Mouse (Mus musculus) skeletal muscle tissue, adult 2 months (tissue): ENCODE results near the gene St5.

Source experiments
- DNase-seq: peaks from one replicate; pipeline ENCODE4 v3.0.0-alpha.2; 2012; ENCODE audit warnings: low read depth, low spot score

The St5 gene

DNA sequence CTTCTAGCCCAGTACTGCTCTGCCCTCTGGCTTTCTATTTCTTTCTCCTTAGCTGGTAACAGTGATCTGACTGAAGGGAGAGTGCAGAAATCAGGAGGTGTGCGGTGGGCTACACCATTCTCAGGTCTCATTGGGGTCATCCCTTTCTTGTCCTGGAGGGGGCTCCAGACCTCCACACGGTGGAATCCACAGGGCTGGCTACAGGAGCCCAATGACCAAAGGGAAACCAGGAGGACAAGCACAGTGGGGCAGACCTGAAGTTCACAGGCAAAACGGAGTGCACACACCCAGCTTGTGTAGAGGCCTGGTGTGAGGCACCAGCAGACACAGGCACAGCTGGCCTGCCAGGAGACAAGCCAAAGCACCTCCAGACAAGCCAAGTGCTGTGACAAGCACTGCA, 175.0 kb downstream of the St5 start:
- peak; percentile 39 for DNase-seq

DNA sequence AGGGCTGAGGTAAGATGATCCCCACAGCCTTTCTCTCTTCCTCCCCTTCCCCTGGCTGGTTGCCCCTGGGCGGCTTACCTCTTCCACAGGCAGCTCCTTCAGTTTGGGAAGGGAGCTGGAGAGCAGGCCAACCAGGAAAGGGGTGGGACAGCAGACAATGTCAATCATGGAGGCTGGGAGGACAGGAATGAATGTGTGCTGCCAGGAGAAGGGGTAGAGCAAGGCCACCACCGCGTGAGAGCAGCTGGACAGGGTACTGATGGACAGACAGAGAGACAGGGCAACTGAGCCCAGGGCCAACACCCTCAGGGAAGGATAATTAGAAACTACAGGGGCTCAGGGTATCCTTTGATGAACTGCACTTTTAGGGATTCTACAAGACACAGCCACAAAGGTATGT, 175.9 kb downstream of the St5 start:
- no peak for DNase-seq

DNA sequence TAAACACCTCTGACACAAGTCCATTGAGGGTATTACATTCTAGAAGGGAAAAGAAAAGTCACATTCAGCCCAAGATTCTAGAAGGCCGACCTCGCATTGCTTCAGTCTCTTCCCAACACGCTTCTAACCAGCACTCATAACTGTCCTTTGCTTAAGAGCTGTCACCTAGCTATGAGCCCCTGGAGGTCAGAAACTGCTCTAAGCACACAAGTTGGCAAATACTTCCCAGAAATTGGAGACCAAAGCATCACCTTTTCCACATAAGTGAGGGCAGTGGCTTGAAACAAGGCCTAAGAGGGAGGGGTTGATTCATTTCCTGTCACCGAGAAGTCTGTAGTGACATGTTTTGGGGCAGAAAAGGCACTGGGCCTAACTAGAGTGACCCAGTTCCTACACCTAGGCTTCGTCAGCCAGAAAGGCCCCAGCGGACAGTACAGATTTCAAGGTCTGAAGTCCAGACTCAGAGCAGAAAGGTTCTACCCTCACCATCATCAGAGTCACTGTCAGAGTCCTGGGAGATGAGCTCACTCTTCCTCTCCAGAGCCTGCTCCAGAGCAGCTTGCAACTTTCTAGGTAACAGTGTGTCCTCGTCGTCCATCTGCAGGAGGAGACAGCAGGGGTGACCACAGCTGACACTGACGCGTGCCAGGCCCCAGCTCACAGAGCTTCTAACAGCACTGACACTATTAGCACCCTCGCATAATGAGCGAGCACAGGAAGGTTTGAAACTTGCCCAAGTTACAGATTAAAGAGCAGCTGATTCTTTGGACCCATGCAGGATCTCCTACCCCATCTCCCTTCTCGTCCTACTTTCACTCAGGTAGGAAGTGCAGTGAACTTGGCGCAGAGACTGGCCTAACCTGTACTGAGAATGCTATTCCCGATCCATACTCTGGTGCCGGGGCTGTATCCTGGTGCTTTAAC, 177.4 kb downstream of the St5 start:
- no peak for DNase-seq

DNA sequence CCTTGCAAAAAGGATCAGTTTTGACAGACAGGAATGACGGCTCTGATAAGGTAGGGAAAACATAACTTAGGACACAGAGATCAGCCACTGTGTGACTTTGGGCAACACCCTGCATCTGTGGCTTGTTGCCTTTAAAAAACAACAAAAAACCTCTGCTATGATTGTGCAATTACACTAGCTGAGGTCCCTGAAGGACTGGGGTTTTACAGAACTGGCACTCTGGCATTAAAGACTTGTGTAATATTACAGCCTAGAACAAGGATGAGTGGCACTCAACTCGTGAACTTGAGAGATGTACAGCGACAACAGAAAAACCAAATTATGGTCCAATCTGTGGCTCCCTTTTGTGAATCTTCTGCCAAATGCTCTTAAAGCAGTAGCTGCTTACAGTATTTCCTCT, 178.6 kb downstream of the St5 start:
- no peak for DNase-seq

DNA sequence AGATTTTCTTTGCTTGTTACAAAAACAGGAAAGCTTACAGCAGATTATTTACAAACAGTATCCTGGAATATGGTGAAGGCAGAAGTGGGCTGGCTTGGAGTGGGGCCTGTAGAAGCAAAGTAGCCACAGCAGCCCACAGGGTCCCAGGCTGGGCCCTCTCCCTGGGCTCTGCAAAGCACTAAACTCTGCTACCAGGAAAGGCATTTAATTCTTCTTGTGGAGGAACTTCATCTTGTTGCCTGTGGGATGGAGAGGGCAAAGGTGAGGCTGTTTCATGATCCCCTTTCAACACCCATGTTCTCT, 179.0 kb downstream of the St5 start:
- DNase-seq: no peak

DNA sequence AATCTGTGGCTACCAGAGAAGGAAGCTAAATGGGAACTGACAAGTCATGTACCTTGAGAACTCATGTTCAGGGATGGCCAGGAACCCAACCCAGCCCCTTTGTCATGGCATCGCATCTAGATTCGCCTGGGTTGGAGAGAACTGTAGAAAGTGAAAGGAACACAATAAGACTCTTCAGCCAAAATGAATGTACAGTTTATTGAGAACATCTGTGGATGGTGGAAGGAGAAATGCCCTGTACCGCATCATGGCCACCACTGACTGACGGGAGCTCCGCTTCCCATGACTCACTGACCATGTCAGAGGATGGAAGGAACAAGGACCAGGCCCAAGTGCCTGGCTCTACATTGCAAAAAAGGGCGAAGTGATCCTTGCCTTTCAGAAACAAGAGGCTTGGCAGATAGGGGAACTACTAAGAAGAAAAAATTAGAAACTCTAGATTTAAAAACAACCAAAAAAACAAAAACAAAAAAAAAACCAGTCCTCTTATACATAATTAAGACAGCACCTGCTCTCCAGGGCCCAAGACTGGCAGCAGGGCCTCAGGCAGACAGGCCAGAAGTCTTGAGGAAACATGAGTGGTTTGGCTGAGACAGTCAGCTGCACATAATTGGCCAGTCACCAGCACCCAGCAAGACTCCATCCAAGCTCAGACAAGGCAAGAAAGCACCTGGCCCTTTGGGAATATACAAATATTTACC, 179.5 kb downstream of the St5 start:
- DNase-seq: no peak

DNA sequence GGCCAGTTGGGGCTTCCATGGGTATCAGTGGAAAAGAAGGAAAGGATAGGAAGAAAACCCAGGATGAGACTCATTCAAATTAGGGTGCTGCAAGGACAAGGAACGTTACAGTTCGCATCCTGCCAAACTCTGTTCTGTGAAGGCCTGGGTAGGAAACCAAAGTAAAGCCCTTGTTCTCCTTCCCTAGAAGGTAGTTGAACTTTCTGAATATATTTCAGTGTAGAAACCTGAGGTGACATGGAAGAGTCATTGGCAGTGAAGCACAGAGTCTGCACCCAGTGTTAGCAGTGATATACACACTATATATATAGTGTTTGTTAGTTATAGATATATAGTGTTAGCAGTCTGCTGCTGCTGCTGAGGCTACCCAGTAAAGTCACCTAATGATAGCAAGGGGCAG, 180.1 kb downstream of the St5 start:
- DNase-seq: no peak

DNA sequence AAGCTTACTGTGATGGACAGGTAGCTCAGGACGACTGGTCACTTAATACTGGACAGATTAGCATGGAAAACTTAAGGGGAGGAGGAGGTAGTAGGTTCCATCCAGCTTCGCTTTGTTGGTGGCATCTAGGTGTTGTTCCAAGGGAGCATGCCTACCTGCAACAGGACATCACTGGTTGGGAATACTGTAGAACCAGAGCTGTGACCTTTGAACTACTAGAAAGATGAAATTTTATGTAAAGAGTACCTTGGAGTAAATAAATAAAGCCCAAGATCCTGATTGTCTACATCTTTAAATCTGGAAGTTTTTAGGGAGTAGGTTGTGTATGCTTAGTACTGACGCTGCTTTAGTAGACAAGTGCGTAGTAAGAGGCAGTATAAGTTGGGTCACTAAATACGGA, 181.3 kb downstream of the St5 start:
- DNase-seq: no peak

DNA sequence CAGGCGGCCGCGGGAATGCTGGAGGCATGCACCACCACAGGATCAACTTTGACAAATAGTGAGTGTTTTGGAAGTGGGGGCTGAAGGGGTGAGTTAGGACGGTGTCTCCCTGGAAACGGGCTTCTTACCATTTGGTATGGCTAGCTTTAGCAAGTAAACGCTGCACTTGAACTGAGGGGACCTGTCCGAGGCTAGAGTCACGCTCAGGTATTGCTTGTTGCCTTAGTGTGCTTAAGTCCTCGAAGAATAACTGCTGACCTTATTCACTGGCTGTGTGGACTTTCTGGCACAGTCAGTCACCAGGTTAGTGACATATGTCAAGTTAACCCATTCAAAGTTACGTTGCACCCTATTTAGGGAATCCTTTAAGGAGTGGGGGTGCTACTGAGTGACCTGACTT, 183.5 kb downstream of the St5 start:
- DNase-seq: no peak

DNA sequence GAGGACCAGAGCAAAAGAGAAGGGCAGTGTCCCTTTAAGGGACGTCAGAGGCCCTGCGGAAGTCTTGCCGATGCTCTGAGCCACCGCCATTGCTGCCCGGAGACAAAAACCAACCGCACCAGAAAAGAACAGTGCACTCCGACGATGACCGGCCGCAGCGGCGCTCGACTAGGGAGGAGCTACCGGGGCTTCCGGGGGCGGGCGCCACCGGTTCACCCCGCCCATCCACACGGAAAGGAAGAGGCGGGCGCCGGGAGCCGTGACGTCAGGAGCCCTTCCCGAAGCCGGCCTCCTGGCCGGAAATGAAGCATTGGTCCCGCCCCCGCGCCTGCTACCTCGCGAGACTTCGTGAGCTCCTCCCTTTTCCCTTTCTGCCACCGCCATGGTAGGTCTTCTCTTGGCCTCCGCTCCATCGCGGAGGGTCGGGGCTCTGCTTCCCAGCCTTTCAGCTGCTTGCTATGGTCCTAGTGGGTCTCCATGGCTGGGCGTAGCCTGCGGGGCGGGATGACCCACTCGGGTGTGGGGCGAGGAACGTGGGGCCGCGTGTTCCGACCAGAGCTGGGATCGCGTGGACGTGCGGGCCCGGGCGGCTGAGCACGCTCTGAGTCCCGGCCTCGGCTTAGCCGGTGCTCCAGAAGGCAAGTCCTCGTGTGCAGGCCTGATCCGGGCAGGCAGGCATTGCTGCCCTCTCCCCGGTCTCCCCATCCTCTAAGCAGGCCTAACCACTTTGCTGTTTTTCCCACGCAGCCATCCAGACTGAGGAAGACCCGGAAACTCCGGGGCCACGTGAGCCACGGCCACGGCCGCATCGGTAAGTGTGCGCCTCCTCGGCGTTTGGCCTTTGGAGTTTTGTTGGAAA, 184.3 kb downstream of the St5 start, which contains the start of gene Rpl27a:
Gene Rpl27a (plus strand): TSS at position 310 of the 859 bp plus-strand sequence.
- peak; percentile 98 for DNase-seq

DNA sequence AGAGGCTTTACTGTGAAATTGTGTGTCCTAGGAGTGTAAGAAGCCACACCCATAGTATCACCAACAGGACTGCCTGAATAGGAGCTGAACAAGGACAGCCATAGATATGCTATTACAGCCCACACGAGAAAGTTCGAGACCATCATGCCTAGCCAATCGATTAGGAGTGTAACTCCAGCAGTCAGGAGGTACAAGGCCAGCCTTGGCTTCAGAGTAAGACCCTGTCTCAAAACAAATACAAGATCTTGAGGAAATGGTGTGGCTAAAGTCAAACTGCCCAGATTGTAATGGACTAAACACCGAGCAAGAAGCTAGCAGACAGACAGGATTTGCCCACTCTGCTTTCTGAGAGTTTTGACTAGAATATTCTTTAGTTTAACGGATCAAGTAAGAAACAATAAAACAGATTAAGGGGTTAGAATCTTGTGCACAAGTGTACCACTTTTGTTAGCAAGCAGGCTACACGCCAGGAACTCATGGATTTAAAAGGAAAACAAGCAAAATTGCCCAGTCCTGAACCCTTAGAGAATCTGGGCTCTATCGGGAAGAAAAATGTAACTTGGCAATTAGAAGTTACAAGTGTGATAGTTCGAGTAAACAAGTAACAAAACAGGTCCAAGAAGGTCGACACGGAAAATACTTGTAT, 185.2 kb downstream of the St5 start:
- no peak for DNase-seq

DNA sequence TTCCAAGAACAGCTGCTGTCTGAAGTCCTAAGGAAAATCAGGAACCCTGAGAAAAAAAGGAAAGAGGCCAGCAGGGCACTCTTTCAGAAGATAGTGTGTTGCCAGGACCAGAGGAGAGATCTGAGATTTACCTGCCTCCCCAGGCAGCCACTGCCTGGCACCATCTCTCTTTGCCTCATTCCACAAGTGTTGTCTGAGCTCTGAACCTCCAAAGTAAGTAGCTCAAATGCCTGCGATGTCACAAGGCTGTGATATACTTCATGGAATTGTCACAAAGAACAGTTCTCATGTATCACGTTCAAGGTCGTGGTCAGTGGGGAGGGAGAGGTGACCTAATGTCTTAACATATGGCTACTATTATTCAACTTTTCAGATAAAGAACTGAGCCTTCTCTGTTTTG, 186.9 kb downstream of the St5 start:
- no peak for DNase-seq

DNA sequence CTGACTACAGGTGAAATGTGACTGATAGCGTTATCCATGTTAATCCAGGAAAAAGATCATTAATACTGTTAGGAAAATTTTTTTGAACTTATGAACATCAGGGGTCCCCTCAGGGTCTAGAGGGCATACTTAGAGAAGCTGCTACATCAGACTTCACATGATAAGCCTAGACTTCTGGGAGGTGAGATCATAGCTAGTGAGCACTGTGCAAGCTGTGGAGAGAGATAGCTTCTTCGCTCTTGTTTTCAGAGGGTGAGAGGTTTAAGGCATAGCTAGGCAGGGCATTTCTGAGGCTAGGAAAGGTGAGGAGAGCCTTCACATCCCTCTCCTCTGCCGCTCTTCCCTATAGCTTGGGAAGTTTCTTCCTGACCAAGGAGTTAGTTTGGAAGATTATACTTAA, 191.6 kb downstream of the St5 start:
- DNase-seq: no peak

DNA sequence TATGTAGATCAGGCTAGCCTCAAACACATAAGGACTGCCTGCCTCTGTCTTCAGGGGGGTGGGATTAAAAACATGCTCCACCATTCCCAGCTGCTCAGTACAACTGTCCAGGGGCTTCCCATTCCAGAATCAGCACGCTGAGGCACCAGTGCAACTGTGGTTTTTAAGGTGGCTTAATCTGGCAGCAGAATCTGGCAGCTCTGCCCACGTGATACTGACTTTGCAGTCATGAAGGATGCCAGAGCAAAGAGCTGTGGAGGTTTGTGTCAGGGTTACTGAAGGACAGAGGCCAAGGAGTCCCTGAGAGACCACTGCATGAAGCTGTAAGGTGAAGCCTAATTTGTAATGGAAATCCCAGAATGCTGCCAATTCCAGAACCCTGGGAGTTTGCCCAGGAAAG, 192.6 kb downstream of the St5 start:
- no peak for DNase-seq

DNA sequence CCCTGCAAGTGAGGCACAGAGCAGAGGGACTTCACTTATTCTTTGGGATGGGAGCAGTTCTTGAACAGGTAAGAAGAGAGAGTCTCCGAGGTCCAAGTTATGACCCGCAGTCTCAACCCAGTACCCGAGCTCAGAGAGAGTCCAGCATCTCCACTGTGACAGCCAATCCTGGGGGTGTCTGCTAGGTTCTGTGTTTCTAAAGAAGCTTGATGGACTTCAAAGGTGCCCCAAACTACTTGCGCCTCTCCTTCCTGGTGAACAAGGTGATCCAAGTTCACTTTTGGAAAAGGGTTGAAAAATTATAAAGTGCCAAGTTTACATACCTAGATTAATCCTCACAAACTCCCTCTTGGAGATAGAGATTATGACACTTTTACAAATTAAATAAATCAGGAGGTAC, 195.4 kb downstream of the St5 start, which contains the start of gene Trim66:
Gene Trim66 (minus strand): TSS at position 101 of the 400 bp plus-strand sequence.
- no peak for DNase-seq

DNA sequence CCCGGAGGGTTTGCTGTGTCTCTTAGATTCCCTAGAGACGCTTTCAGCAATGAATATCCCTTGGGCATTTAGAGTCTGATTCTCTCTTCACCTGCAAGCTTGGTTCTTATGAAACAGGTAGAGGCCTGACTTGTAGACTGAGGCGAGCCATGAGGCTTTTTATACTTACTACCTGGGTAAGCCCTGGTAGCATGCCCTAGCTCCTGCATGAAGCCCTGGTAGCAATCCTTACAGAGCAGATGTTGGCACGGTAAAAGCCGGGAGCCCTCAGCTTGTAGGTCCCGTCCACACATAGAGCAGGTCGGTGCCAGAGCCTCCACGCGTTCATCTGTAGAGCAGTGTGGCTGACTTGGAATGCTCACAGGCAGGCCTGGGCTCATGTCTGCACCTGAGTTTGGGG, 195.8 kb downstream of the St5 start:
- DNase-seq: no peak

DNA sequence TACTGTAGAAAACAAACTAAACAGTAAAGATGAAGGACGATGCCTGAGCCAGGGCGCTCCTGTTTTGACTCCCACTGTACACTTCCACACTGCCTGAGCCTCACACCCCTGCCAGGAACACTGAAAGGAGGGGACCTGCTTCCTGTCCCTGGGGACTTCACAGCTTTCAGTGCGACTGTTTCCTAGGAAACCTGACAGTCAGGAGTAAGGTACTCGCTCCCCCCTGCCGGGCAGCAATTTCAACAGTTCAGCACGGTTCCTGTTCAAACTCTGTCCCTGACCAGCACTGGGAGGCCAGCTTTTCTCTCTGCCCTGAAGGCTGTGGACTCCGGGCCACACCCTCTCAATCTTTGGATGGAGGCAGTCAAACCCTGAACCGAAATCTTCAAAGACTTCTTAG, 196.3 kb downstream of the St5 start:
- DNase-seq: no peak

DNA sequence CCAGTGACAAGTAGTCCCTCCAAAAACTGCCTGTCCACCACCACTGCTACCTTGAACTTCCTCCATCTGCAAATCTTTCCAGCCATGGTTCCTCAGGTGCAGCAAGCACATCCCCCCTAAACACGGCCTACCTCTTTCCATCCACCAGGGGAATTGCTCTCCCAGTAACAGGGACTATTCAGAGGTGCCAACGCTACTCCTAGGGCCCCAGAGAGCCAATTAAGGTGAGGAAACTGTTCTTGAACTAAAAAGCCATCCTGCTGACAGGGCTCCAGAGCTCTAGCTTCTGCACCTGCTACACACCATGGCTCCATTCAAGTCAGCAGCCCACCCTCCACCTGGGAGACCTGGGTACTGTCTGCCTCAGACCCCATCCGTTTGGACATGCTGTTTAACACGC, 205.9 kb downstream of the St5 start:
- no peak for DNase-seq

DNA sequence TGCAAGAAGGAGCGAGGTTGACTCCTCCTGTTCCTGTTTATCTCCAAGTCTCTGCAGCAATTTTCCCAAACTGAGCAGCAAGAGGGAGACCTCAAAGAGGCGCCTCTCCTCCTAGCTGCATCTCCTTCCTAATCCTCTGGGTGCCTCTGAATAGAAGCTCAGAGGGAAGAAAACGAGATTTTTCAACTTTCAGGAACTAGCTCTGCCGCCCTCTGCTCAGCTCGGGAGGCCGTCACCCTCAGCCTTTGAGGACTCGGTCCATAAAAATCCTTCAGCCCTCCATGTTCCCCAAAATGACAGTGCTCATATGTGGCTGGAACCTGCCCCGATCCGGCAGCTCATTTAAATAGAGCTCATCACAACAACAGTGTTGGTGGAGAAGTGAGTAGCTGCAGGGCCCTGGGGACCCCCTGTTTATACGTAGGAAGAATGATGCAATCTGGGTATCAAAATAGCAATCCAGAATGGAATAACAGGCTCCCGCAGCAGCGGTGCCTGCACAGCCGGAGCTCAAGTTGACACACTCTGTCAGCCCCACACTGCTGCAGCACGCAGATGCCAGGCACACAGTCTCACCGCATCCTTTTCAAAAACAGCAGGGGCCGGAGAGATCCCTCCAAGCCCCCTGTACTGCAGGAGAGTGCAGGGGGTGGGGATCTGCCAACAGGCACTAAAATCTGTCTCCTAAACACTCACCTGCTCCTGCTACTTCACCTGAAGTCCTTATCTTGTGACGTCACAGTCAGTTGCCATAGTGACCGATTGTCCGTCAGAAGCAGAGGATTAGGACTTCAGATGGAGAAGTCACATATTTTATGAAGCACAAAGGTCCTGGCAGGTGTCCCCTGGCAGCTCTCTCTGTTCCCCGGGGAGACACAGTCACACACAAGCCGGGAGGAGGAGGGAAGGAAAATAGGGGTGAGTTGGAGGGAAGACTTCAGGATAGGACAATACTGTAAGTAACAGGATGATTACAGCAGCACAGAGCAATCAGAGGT, 209.8 kb downstream of the St5 start:
- no peak for DNase-seq

DNA sequence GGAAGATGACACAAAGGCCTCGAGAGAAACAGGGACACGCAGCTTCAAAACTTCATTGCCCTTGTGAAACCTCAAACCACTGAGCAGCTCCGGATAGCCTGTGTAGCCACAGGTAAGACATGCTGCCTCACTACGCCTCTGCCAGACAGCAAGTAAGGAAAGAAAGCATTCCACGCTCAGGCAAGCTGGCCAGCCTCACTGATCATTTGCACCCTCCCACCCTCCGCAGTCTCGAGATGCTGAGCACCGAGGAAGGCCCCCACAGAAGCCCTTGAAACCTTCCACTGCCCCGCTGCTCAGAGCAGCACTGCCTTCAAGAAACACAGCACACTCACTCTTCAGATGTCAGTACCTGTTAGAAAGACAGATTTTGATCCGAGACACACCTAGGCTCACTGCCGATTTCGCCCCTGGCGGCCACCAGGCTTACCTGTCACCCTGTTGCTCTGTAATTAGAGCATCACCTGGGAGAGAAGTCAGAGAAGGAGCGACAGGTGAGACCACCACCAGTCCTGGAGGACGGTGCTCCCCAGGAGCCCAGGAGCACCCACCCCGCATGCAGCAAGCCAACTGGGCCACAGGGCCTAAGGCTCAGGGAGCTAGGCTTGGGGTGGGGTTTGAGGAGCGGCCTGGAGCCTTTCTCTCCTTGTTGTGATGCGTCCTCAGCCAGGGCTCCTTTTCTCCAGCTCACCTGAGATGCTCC, 210.6 kb downstream of the St5 start:
- DNase-seq: no peak
